Mouse (Mus musculus): ENCODE results near the gene Naa40. TPM values are rescaled to one million over a fixed set of nuclear protein-coding genes. Genes with fewer than 3 reads are reported as not detected.

Gene Naa40
- total and polyA plus RNA-seq, 3 experiments, result 14.9 to 23.8 (median 16.4) TPM

GRCm38 (mm10) chr19:7217162-7217925 lies 23.6 kb downstream of the Naa40 start, which contains the start of gene Cox8a:
Gene Cox8a, minus strand, starts transcription at chr19:7217616.
- Histone ChIP-seq H3K4me1 (ENCODE audit: control insufficient read depth, insufficient read depth, low read length) (peaks cover 13% of the 10 kb centered on the region), H3K4me3 (peak within 1 kb of the TSS; percentile 81), H3K9ac (ENCODE audit: low read depth, low read length) (peak within 1 kb of the TSS; percentile 98), H3K79me2 (replicated peaks; ENCODE audit: control insufficient read depth, insufficient read depth, low read length) (no peaks in the 10 kb centered on the region; the same call in 1 of the 2 replicates), H3K27ac (peak within 1 kb of the TSS; percentile 98), H3K36me3 (ENCODE audit: control insufficient read depth, insufficient read depth, low read length) (peaks cover 11% of the 10 kb centered on the region), H3K27me3 (ENCODE audit: control insufficient read depth, insufficient read depth, low read length) (no peaks in the 10 kb centered on the region)
- peak; percentile 73 for TF ChIP-seq EP300 (IDR thresholded peaks at IDR 0.05; ENCODE audit: insufficient read depth, low read depth, low read length)
- peak; percentile 90 for TF ChIP-seq POLR2A (IDR thresholded peaks at IDR 0.05; ENCODE audit: insufficient read depth, low read depth, low read length)
- 0 out of 2 replicates have a peak, but pooled peaks have one; percentile 8 for TF ChIP-seq CTCF (IDR thresholded peaks at IDR 0.05)
- peak; percentile 94 to 97 for DNase-seq
- intact Hi-C loops (cut with DNase I), result loop anchor here (2.0 to 5.0 kb wide), 2 partner anchors 23 to 125 kb away; partner anchors contain the start of genes Mark2 and Naa40
- under 1% methylated on average over 50 of the region's 50 CpGs for WGBS

- H3K9ac ChIP-seq (ENCODE audit: low read depth, low read length), result no peak overlapping the region
- 41% methylated on average over 5 of the region's 5 CpGs for WGBS
- DNase-seq, result peak in 1 of 2 experiments; percentile 14
These were observed 26.5 kb downstream of the Naa40 start for GRCm38 (mm10) chr19:7214484-7214883.

GRCm38 (mm10) chr19:7213010-7213409 lies 28.0 kb downstream of the Naa40 start:
- no peaks in the 10 kb centered on the region; the same call in 1 of the 2 replicates for H3K79me2 ChIP-seq (replicated peaks; ENCODE audit: control insufficient read depth, insufficient read depth, low read length)
- H3K27me3 ChIP-seq (ENCODE audit: control insufficient read depth, insufficient read depth, low read length), result no peaks in the 10 kb centered on the region
- no peak overlapping the region for H3K4me3 ChIP-seq
- no peak for TF ChIP-seq POLR2A (IDR thresholded peaks at IDR 0.05; ENCODE audit: insufficient read depth, low read depth, low read length)
- TF ChIP-seq EP300 (IDR thresholded peaks at IDR 0.05; ENCODE audit: insufficient read depth, low read depth, low read length), result no peak
- no peak for TF ChIP-seq CTCF (IDR thresholded peaks at IDR 0.05)
- H3K4me1 ChIP-seq (ENCODE audit: control insufficient read depth, insufficient read depth, low read length), result peaks cover 13% of the 10 kb centered on the region
- H3K27ac ChIP-seq, result no peak overlapping the region
- peaks cover 11% of the 10 kb centered on the region for H3K36me3 ChIP-seq (ENCODE audit: control insufficient read depth, insufficient read depth, low read length)
- no peak for DNase-seq
- WGBS, result 75% methylated on average over 3 of the region's 3 CpGs
- intact Hi-C loops (cut with DNase I), result no loop called here
- no peak overlapping the region for H3K9ac ChIP-seq (ENCODE audit: low read depth, low read length)

More at GRCm38 (mm10) chr19:7214484-7214883, 26.5 kb downstream of the Naa40 start:
- TF ChIP-seq POLR2A (IDR thresholded peaks at IDR 0.05; ENCODE audit: insufficient read depth, low read depth, low read length) (no peak), CTCF (IDR thresholded peaks at IDR 0.05) (no peak), EP300 (IDR thresholded peaks at IDR 0.05; ENCODE audit: insufficient read depth, low read depth, low read length) (no peak)
- Histone ChIP-seq H3K36me3 (ENCODE audit: control insufficient read depth, insufficient read depth, low read length) (peaks cover 11% of the 10 kb centered on the region), H3K27ac (no peak overlapping the region), H3K79me2 (replicated peaks; ENCODE audit: control insufficient read depth, insufficient read depth, low read length) (no peaks in the 10 kb centered on the region; the same call in 1 of the 2 replicates), H3K4me1 (ENCODE audit: control insufficient read depth, insufficient read depth, low read length) (peaks cover 13% of the 10 kb centered on the region), H3K4me3 (no peak overlapping the region), H3K27me3 (ENCODE audit: control insufficient read depth, insufficient read depth, low read length) (no peaks in the 10 kb centered on the region)
- intact Hi-C loops (cut with DNase I), result no loop called here

GRCm38 (mm10) chr19:7212216-7212615 lies 28.8 kb downstream of the Naa40 start:
- no peak for TF ChIP-seq CTCF (IDR thresholded peaks at IDR 0.05)
- no peak for TF ChIP-seq EP300 (IDR thresholded peaks at IDR 0.05; ENCODE audit: insufficient read depth, low read depth, low read length)
- no peak for TF ChIP-seq POLR2A (IDR thresholded peaks at IDR 0.05; ENCODE audit: insufficient read depth, low read depth, low read length)
- no peak for DNase-seq
- Histone ChIP-seq H3K79me2 (replicated peaks; ENCODE audit: control insufficient read depth, insufficient read depth, low read length) (no peaks in the 10 kb centered on the region; the same call in 1 of the 2 replicates), H3K4me1 (ENCODE audit: control insufficient read depth, insufficient read depth, low read length) (peaks cover 13% of the 10 kb centered on the region), H3K9ac (ENCODE audit: low read depth, low read length) (no peak overlapping the region), H3K27ac (no peak overlapping the region), H3K4me3 (no peak overlapping the region), H3K36me3 (ENCODE audit: control insufficient read depth, insufficient read depth, low read length) (peaks cover 11% of the 10 kb centered on the region), H3K27me3 (ENCODE audit: control insufficient read depth, insufficient read depth, low read length) (no peaks in the 10 kb centered on the region)
- 70% methylated on average over 1 of the region's 1 CpGs for WGBS
- intact Hi-C loops (cut with DNase I), result no loop called here

- H3K4me1 ChIP-seq (ENCODE audit: control insufficient read depth, insufficient read depth, low read length), result peaks cover 12% of the 10 kb centered on the region
- no peak for DNase-seq
- peaks cover 3% of the 10 kb centered on the region; the same call in 1 of the 2 replicates for H3K36me3 ChIP-seq (ENCODE audit: control insufficient read depth, insufficient read depth, low read length)
- 88% methylated on average over 7 of the region's 7 CpGs for WGBS
- no peaks in the 10 kb centered on the region for H3K27me3 ChIP-seq (ENCODE audit: control insufficient read depth, insufficient read depth, low read length)
- no peaks in the 10 kb centered on the region; the same call in 1 of the 2 replicates for H3K79me2 ChIP-seq (replicated peaks; ENCODE audit: control insufficient read depth, insufficient read depth, low read length)
- intact Hi-C loops (cut with DNase I), result no loop called here
- no peak overlapping the region for H3K27ac ChIP-seq
- TF ChIP-seq CTCF (IDR thresholded peaks at IDR 0.05) (peak; percentile 26; the same call in 1 of the 2 replicates), POLR2A (IDR thresholded peaks at IDR 0.05; ENCODE audit: insufficient read depth, low read depth, low read length) (no peak)
- H3K9ac ChIP-seq (ENCODE audit: low read depth, low read length), result no peak overlapping the region
- H3K4me3 ChIP-seq, result no peak overlapping the region
These were observed 30.9 kb downstream of the Naa40 start for GRCm38 (mm10) chr19:7209907-7210646.

Measured in heart, adult 2 months (tissue).